Mouse (Mus musculus): ENCODE results near the gene Gm7682. TPM values are rescaled to one million over a fixed set of nuclear protein-coding genes. Genes with fewer than 3 reads are reported as not detected.
"Not testable (repeated sequence)": the region's sequence is repeated elsewhere in the genome, so short reads cannot be mapped to it uniquely, and the experiment has no call there.

Gene Gm7682
- not detected in 2 replicates for polyA plus RNA-seq (2015; fragmentation: Nextera tagmentation; extraction: Ambion mirVana)

- not testable (repeated sequence) for H3K9ac ChIP-seq (ENCODE audit: low read depth, low read length); H3K4me1 ChIP-seq (ENCODE audit: control insufficient read depth, low read depth, low read length); H3K36me3 ChIP-seq (ENCODE audit: control insufficient read depth, insufficient read depth); H3K27ac ChIP-seq (ENCODE audit: low read length); H3K4me3 ChIP-seq (ENCODE audit: low read depth, low read length); ATAC-seq (ENCODE audit: low read depth); H3K27me3 ChIP-seq (ENCODE audit: control insufficient read depth, insufficient read depth, low read depth, low read length); H3K4me2 ChIP-seq (ENCODE audit: low read depth, low read length); H3K9me3 ChIP-seq (replicated peaks; ENCODE audit: control insufficient read depth, low read length)
- WGBS (ENCODE audit: insufficient replicate concordance), result no CpG with 5 or more reads among the region's 3 CpGs
These were observed at the start of gene Gm7682 for GRCm38 (mm10) chr5:94445484-94445883. TSS of gene Gm7682 (plus strand) at chr5:94445784.

Other genes with a start within 250 kb of the Gm7682 start
- gene Gm3106, start 227.8 kb upstream of the Gm7682 start, polyA plus RNA-seq (2015; fragmentation: Nextera tagmentation; extraction: Ambion mirVana), result not detected in 2 replicates
- not detected in 2 replicates for gene A430089I19Rik, start 139.0 kb upstream of the Gm7682 start, polyA plus RNA-seq (2015; fragmentation: Nextera tagmentation; extraction: Ambion mirVana)
- not detected in 2 replicates for gene Gm6502, start 131.3 kb upstream of the Gm7682 start, polyA plus RNA-seq (2015; fragmentation: Nextera tagmentation; extraction: Ambion mirVana)
- gene AA792892, start 106.0 kb upstream of the Gm7682 start, polyA plus RNA-seq (2015; fragmentation: Nextera tagmentation; extraction: Ambion mirVana), result not detected in 2 replicates
- not detected in 2 replicates for gene Gm3139, start 80.5 kb downstream of the Gm7682 start, polyA plus RNA-seq (2015; fragmentation: Nextera tagmentation; extraction: Ambion mirVana)
- gene Gm3147, start 170.6 kb downstream of the Gm7682 start, polyA plus RNA-seq (2015; fragmentation: Nextera tagmentation; extraction: Ambion mirVana), result not detected in 2 replicates
- gene Gm6509, start 178.2 kb downstream of the Gm7682 start, polyA plus RNA-seq (2015; fragmentation: Nextera tagmentation; extraction: Ambion mirVana), result not detected in 2 replicates
- gene Gm6205, start 202.6 kb downstream of the Gm7682 start, polyA plus RNA-seq (2015; fragmentation: Nextera tagmentation; extraction: Ambion mirVana), result not detected in 2 replicates

Measured in liver, embryonic 16.5 days (tissue).